Mouse (Mus musculus) liver, adult 2 months (tissue): Measurements from ENCODE around the gene Lin7c. TPM values are rescaled to one million over a fixed set of nuclear protein-coding genes. Genes with fewer than 3 reads are reported as not detected.
"Not testable (repeated sequence)": the region's sequence is repeated elsewhere in the genome, so short reads cannot be mapped to it uniquely, and the experiment has no call there.

Source experiments
- DNase-seq: peaks from one replicate; pipeline ENCODE4 v3.0.0-alpha.2; 2011; ENCODE audit warnings: low read depth, low spot score; ENCODE audit errors: extremely low read depth
- H3K27ac ChIP-seq: fragments of 200-500 bp; replicated peaks from 2 replicates; pipeline ENCODE4 v1.5.1; 2012; ENCODE audit warnings: low read depth, mild to moderate bottlenecking, control low read depth, inconsistent platforms, low read length; ENCODE audit not compliant: insufficient read depth
- H3K27me3 ChIP-seq: fragments of 200-500 bp; 2 replicates; pipeline ENCODE4 v1.6.1; 2012; ENCODE audit warnings: mild to moderate bottlenecking, moderate library complexity, low read length, inconsistent platforms; ENCODE audit not compliant: control insufficient read depth, insufficient read depth
- H3K36me3 ChIP-seq: fragments of 200-500 bp; 2 replicates; pipeline ENCODE4 v1.6.1; 2012; ENCODE audit warnings: low read length, inconsistent platforms; ENCODE audit not compliant: control insufficient read depth, insufficient read depth
- H3K4me1 ChIP-seq: fragments of 200-500 bp; 2 replicates; pipeline ENCODE4 v1.6.1; 2011; ENCODE audit warnings: low read length; ENCODE audit not compliant: control insufficient read depth, insufficient read depth
- H3K4me3 ChIP-seq: fragments of 200-500 bp; 2 replicates; pipeline ENCODE4 v1.5.1; 2011; ENCODE audit warnings: low read depth, mild to moderate bottlenecking, control low read depth, low read length, moderate library complexity; ENCODE audit not compliant: insufficient read depth
- H3K79me2 ChIP-seq: fragments of 200-500 bp; 2 replicates; pipeline ENCODE4 v1.6.1; 2012; ENCODE audit warnings: inconsistent platforms, mild to moderate bottlenecking, low read length, moderate library complexity; ENCODE audit not compliant: control insufficient read depth, insufficient read depth
- H3K9ac ChIP-seq: fragments of 200-500 bp; 2 replicates; pipeline ENCODE4 v1.6.1; 2012; ENCODE audit warnings: low read depth, mild to moderate bottlenecking, control low read depth, inconsistent platforms, low read length
- CTCF ChIP-seq: fragments of 200-500 bp; IDR thresholded peaks from 2 replicates; pipeline ENCODE4 v1.5.1; 2011; ENCODE audit warnings: low read depth, low read length, control low read depth
- POLR2A ChIP-seq: fragments of 200-500 bp; IDR thresholded peaks from 2 replicates; pipeline ENCODE4 v1.6.1; 2011; ENCODE audit warnings: low read length, control low read depth; ENCODE audit not compliant: insufficient read depth; ENCODE audit errors: extremely low read depth
- WGBS: fragments of 180-500 bp; shearing (Covaris S2); methylation state at CpG from one replicate; pipeline ENCODE4 v1.1.7; 2018; 5-methylcytosine and 5-hydroxymethylcytosine counted together
- polyA plus RNA-seq: library from polyadenylated mRNA; depleted of rRNA; stranded (reverse); fragments of >200 nt; gene quantifications from 2 replicates; pipeline ENCODE4 v1.2.3, GENCODE M21; 2012
- total RNA-seq: library from RNA; depleted of rRNA; stranded (reverse); fragments of >200 nt; gene quantifications from 2 replicates; pipeline ENCODE4 v1.2.3, GENCODE M21; 2014

Gene Lin7c
- total and polyA plus RNA-seq, 2 experiments, result 5.4 to 35.8 TPM

DNA sequence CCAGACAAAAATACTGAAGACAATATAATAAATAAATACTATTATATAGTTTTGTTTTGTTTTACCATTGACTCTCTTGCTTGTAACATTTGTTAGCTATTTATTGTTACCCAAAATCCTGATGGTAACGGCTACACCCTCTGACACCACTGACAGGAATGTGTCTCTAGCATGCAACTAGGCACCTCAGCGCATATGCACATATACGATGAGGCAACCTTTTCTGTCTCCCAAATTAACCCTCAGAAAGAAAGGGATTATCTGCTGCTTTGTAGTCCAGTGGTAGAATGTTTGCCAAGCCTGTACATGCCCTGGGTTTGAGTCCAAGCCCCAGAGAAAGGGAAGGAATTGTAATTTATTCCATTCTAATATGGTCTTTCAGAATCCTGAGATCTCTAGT lies 29.8 kb upstream of the Lin7c start:
- Histone ChIP-seq H3K4me3 (no peak overlapping the region), H3K4me1 (no peaks in the 10 kb centered on the region), H3K27ac (no peak overlapping the region), H3K36me3 (no peaks in the 10 kb centered on the region), H3K27me3 (no peaks in the 10 kb centered on the region), H3K79me2 (no peaks in the 10 kb centered on the region), H3K9ac (no peak overlapping the region)
- 90% methylated on average over 3 of the region's 3 CpGs for WGBS
- DNase-seq, result no peak
- TF ChIP-seq POLR2A, result no peak
- TF ChIP-seq CTCF, result no peak

DNA sequence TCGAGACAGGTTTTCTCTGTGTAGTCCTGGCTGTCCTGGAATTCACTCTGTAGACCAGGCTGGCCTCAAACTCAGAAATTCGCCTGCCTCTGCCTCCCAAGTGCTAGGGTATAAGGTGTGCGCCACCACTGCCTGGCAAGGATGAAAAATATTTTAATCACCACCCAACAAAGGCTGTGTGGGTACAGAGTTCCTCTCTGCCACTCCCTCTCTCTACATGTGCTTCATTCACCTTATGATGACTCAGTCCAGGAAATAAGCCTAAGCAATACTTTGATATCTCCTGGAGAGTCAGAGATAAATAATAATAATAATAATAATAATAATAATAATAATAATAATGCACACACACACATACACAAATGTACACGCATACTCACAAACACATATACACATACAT lies 11.2 kb upstream of the Lin7c start:
- not testable (repeated sequence) for H3K4me1 ChIP-seq, H3K27ac ChIP-seq, H3K4me3 ChIP-seq, H3K79me2 ChIP-seq, DNase-seq, H3K27me3 ChIP-seq, H3K9ac ChIP-seq, H3K36me3 ChIP-seq
- WGBS, result 88% methylated on average over 4 of the region's 4 CpGs

DNA sequence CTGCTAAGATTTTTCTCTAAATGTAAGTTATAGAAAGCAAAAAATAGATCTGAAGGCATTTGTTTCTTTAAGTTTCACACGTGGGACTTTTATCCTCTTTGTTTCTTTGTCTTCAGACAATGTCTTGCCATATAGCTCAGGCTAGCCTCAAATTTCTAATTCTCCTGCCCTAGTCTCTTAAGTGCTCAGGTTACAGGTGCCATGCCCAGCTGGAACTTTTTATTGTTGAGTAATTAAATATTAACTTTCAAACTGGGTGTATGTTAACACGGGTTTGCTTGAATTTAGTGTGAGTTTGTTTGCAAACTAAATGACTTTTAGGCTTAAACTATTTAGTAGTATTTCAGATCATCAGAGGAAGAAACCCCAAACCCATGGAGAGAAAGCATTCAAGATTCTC lies 9.5 kb upstream of the Lin7c start:
- Histone ChIP-seq H3K27me3 (no peaks in the 10 kb centered on the region), H3K4me1 (no peaks in the 10 kb centered on the region), H3K9ac (no peak overlapping the region), H3K36me3 (no peaks in the 10 kb centered on the region), H3K4me3 (no peak overlapping the region), H3K27ac (no peak overlapping the region), H3K79me2 (no peaks in the 10 kb centered on the region)
- DNase-seq, result no peak
- WGBS, result 21% methylated on average over 2 of the region's 2 CpGs
- TF ChIP-seq POLR2A (no peak), CTCF (no peak)

DNA sequence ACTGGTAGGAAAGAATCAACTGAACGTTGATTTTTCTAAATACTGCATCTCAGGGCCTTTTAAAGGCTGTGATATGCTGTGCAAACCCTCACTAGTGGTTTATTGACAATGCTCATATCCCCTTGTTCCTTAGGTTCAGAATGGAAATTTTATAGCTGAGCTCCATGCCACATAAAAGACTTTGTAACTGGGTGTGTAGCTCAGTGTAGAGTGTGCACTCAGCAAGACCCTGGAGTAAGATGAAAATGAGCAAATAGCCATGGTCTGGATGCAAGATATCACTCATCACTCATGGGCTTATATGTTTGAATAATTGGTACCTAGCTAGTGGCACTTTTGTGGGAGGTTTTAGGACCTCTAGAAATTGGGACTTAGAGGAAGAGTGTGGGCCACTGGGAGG lies 9.0 kb upstream of the Lin7c start:
- Histone ChIP-seq H3K79me2 (no peaks in the 10 kb centered on the region), H3K27ac (no peak overlapping the region), H3K4me3 (no peak overlapping the region), H3K36me3 (no peaks in the 10 kb centered on the region), H3K4me1 (no peaks in the 10 kb centered on the region), H3K9ac (no peak overlapping the region), H3K27me3 (no peaks in the 10 kb centered on the region)
- 51% methylated on average over 1 of the region's 1 CpGs for WGBS
- no peak for TF ChIP-seq POLR2A
- no peak for TF ChIP-seq CTCF
- DNase-seq, result no peak

DNA sequence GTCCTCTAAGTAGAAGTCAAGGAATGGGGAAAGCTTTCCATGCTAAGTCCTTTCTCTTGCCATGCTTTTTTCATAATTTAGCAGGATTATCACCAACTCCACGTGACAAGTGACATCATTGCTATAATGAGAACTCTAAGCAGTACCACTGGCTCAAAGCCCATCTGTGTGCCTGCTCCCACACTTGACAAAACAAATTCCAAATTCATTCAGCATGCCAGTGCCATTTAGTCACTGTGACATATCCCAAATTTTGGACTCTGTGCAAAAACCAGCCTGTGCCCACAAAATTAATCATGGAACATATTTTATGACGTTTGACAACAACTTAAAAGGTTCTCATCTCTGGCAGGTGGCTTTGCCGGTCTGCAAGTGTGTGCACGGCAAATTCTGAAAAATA lies 6.5 kb upstream of the Lin7c start:
- H3K27ac ChIP-seq, result no peak overlapping the region
- no peaks in the 10 kb centered on the region for H3K4me1 ChIP-seq
- H3K27me3 ChIP-seq, result no peaks in the 10 kb centered on the region
- H3K9ac ChIP-seq, result no peak overlapping the region
- no peaks in the 10 kb centered on the region for H3K36me3 ChIP-seq
- 82% methylated on average over 4 of the region's 4 CpGs for WGBS
- H3K4me3 ChIP-seq, result no peak overlapping the region
- no peak for DNase-seq
- H3K79me2 ChIP-seq, result no peaks in the 10 kb centered on the region
- TF ChIP-seq POLR2A (no peak), CTCF (no peak)

DNA sequence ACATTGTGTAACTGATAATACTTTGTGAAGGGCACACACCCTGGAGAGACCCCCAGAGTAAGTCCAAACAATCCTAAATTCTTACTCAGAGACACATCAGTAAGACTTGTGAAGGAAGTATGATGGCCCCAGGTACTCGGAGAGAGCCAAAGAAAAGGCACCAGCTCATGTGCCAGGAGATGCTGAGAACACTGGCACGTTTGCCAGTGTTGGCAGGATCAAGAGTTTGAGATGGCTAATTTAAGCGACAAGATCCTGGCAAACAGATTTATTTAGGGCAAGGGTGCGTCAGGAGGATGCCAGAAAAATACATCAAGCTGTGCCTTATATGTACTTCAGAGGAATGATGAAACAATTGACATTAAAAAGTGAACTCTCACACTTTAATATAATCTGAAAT lies 6.1 kb upstream of the Lin7c start:
- no peaks in the 10 kb centered on the region for H3K79me2 ChIP-seq
- no peaks in the 10 kb centered on the region for H3K36me3 ChIP-seq
- no peak overlapping the region for H3K9ac ChIP-seq
- no peak for DNase-seq
- H3K4me3 ChIP-seq, result no peak overlapping the region
- H3K4me1 ChIP-seq, result no peaks in the 10 kb centered on the region
- 61% methylated on average over 4 of the region's 4 CpGs for WGBS
- no peaks in the 10 kb centered on the region for H3K27me3 ChIP-seq
- H3K27ac ChIP-seq, result no peak overlapping the region
- TF ChIP-seq CTCF (no peak), POLR2A (no peak)
